Mouse (Mus musculus) cortical plate, adult 2 months (tissue): ENCODE measurements around the gene Cdc42bpa.
A peak's percentile ranks its signal among the peaks of the same experiment; 100 is the strongest.

ENCODE experiments used
- CTCF ChIP-seq: fragments of 200-500 bp; IDR thresholded peaks from 2 replicates; pipeline ENCODE4 v1.5.1; 2011; ENCODE audit warnings: mild to moderate bottlenecking, control low read depth, low read length; ENCODE audit not compliant: insufficient read depth; ENCODE audit errors: extremely low read depth
- POLR2A ChIP-seq: fragments of 200-500 bp; IDR thresholded peaks from 2 replicates; pipeline ENCODE4 v1.6.1; 2011; ENCODE audit warnings: mild to moderate bottlenecking, low read length, control low read depth; ENCODE audit not compliant: insufficient read depth; ENCODE audit errors: extremely low read depth

GRCm38 (mm10) chr1:180166533-180166932, 206.3 kb downstream of the Cdc42bpa start:
- TF ChIP-seq CTCF (0 out of 2 replicates have a peak, but pooled peaks have one; percentile 3), POLR2A (no peak)
